Mouse (Mus musculus) bone marrow, adult 2 months (tissue): ENCODE results near the gene Dnajb14. TPM values are rescaled to one million over a fixed set of nuclear protein-coding genes. Genes with fewer than 3 reads are reported as not detected.
"Not testable (repeated sequence)": the region's sequence is repeated elsewhere in the genome, so short reads cannot be mapped to it uniquely, and the experiment has no call there.

Experiments used
- H3K27ac ChIP-seq: fragments of 200-500 bp; 2 replicates; pipeline ENCODE4 v1.5.1; 2012; ENCODE audit warnings: low read depth, mild to moderate bottlenecking, control low read depth, inconsistent platforms, low read length; ENCODE audit not compliant: control insufficient read depth, poor library complexity, insufficient read depth
- H3K4me1 ChIP-seq: fragments of 200-500 bp; 2 replicates; pipeline ENCODE4 v1.6.1; 2011; ENCODE audit warnings: low read length; ENCODE audit not compliant: control insufficient read depth, insufficient read depth
- H3K4me3 ChIP-seq: fragments of 200-500 bp; replicated peaks from 2 replicates; pipeline ENCODE3; 2011; ENCODE audit warnings: mild to moderate bottlenecking, low read depth, low read length, control low read depth; ENCODE audit not compliant: control insufficient read depth
- CTCF ChIP-seq: fragments of 200-500 bp; IDR thresholded peaks from 2 replicates; pipeline ENCODE4 v1.5.1; 2011; ENCODE audit warnings: low read length, control low read depth; ENCODE audit not compliant: control insufficient read depth, insufficient read depth
- POLR2A ChIP-seq: fragments of 200-500 bp; IDR thresholded peaks from 2 replicates; pipeline ENCODE4 v1.6.1; 2011; ENCODE audit warnings: low read depth, mild to moderate bottlenecking, control low read depth, low read length, borderline replicate concordance; ENCODE audit not compliant: control insufficient read depth
- WGBS: fragments of 180-500 bp; shearing (Covaris S2); methylation state at CpG from one replicate; pipeline ENCODE4 v1.1.7; 2018; 5-methylcytosine and 5-hydroxymethylcytosine counted together
- polyA plus RNA-seq: library from polyadenylated mRNA; stranded (reverse); fragments of >200 nt; gene quantifications from 2 replicates; pipeline ENCODE4 v1.2.4, GENCODE M21; 2011; ENCODE audit warnings: low replicate concordance; ENCODE audit not compliant: missing spikeins, insufficient read depth, insufficient read length

The Dnajb14 gene
- polyA plus RNA-seq, 1 experiment: 5.7 TPM

- WGBS: 90% methylated on average over 4 of the region's 4 CpGs
- TF ChIP-seq CTCF (no peak), POLR2A (no peak)
- peaks cover 5% of the 10 kb centered on the region for H3K4me1 ChIP-seq
- H3K27ac ChIP-seq: no peak overlapping the region
- H3K4me3 ChIP-seq: no peak overlapping the region
Observed at GRCm38 (mm10) chr3:137958352-137958751, 90.9 kb downstream of the Dnajb14 start.

DNA sequence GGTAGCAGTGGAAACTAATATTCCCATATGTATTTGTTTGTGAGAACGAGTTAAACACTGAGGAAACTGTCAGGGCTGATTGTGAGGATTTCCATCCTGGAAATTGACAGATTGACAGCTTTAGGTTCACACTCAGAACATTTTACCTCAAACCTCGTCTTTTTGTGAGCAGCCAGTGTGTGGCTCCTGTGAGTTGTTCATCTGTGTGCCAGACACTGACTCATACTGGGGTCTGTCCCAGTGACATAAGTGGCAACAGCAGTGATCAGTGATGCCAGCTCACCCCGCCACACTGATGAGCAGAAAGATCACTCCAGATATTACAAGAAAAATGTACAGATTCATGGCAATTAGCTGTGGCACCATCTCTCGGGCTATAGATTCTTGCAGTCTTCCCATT is 92.0 kb downstream of the Dnajb14 start:
- peaks cover 3% of the 10 kb centered on the region; the same call in 1 of the 2 replicates for H3K4me1 ChIP-seq
- 74% methylated on average over 4 of the region's 4 CpGs for WGBS
- H3K4me3 ChIP-seq: no peak overlapping the region
- no peak overlapping the region for H3K27ac ChIP-seq
- TF ChIP-seq CTCF (no peak), POLR2A (no peak)

DNA sequence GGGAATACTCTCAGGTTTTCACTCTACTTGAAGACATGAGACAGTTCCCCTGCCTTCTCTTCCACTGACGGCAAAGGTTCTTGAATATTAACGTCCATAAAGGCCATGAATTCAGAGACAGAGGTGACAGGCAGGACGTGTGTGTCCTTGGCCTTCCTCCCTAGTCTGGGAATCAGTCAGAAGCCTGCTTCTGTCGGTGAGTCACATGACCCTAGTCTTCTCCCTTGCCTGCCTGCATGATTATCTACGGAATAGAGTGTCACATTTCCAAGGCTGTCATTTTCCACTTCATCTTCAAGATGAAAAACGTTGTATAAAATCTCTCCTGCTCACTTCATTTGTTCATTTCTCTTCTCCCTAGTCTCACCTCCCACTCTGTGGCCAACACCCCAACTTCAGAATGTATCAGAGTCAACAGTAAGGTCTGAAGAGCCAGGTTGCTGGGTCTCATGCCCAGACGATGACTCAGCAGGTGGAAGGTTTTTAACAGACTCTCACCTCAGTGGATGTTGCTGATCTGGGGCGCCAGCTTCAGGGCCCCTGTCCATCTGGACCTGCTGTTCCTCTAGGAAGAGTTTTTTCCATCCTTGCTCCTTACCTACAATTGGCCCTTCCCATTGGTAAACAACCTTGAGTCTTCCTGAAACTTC is 94.4 kb downstream of the Dnajb14 start:
- TF ChIP-seq CTCF (no peak), POLR2A (no peak)
- 63% methylated on average over 8 of the region's 8 CpGs for WGBS
- Histone ChIP-seq H3K4me3 (no peak overlapping the region), H3K4me1 (peaks cover 1% of the 10 kb centered on the region; the same call in 1 of the 2 replicates), H3K27ac (no peak overlapping the region)

- TF ChIP-seq POLR2A (no peak), CTCF (no peak)
- Histone ChIP-seq H3K4me1 (peaks cover 6% of the 10 kb centered on the region; the same call in 1 of the 2 replicates), H3K27ac (no peak overlapping the region), H3K4me3 (no peak overlapping the region)
- 34% methylated on average over 8 of the region's 8 CpGs for WGBS
Observed at GRCm38 (mm10) chr3:137963508-137963907, 96.0 kb downstream of the Dnajb14 start.

- H3K4me1 ChIP-seq, H3K4me3 ChIP-seq, H3K27ac ChIP-seq: not testable (repeated sequence)
- WGBS: 14% methylated on average over 1 of the region's 1 CpGs
Observed at GRCm38 (mm10) chr3:137964014-137964413, 96.5 kb downstream of the Dnajb14 start.

Other genes starting within 250 kb of the Dnajb14 start
- 2.3 and 6.2 TPM in 2 replicates for gene Ddit4l, start 246.1 kb upstream of the Dnajb14 start, polyA plus RNA-seq
- not detected in 2 replicates for gene Gm21962, start 196.2 kb upstream of the Dnajb14 start, polyA plus RNA-seq
- gene H2afz, start 3.2 kb upstream of the Dnajb14 start, polyA plus RNA-seq: 331 and 355 TPM in 2 replicates
- gene Lamtor3, start 50.8 kb downstream of the Dnajb14 start, polyA plus RNA-seq: 41.6 and 45.1 TPM in 2 replicates
- gene Dapp1, start 113.9 kb downstream of the Dnajb14 start, polyA plus RNA-seq: 29.3 and 64.2 TPM in 2 replicates
- not detected in 2 replicates for gene 1110002E22Rik, start 197.4 kb downstream of the Dnajb14 start, polyA plus RNA-seq
- gene Gm5105, start 199.7 kb downstream of the Dnajb14 start, polyA plus RNA-seq: not detected in 2 replicates